In the genomic region with DNA sequence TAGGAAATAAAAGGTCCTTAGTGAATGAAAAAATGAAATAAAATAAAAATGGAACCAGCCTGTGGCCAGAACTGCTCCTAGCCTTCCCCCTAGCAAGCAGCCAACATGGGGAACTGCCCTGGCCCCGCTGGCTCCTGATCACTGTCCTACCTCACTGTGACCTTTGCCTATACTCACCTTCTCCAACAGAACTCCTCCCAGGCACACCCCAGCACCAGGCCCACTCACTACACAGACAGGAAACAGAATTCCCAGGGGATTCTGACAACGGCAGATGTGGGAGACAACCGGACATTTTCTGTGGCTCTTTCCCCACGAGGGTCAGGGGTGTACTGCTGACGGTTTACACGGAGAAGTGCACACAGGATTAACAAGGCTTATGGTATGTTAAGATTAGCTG, we compare ENCODE assay signal across 14 mouse cellular contexts. TPM values are rescaled to one million over a fixed set of nuclear protein-coding genes. Genes with fewer than 3 reads are reported as not detected.
DNase-seq lines count a peak whose midpoint lies in the region; ATAC-seq and TF ChIP-seq lines count a peak whose summit lies in the region.
"Had no signal": no experiment of that assay in that cellular context is flagged by ENCODE, and none has a peak within 500 bp of the region (broad histone marks: within the 10 kb centered on the region; RNA-seq: fewer than 3 reads in every experiment).

No protein-coding gene starts in this region.

- no peak for DNase-seq in forebrain, embryonic 10.5 days (ENCODE audit: extremely low spot score, low spot score)
- peak; percentile 38 to 41 for DNase-seq in kidney, postnatal 36 days
- no peak for DNase-seq in kidney, adult 9 months
- DNase-seq in limb, embryonic 10.5 days (ENCODE audit: low spot score) = no peak
- no peak for DNase-seq in left cerebral cortex, adult 11 months (ENCODE audit: low spot score)
- DNase-seq in layer of hippocampus, adult 9-11 months = no peak
- DNase-seq: cerebellum, adult 11 months; heart, adult 2 months; kidney, adult 11 months; left cerebral cortex, postnatal 4 days had no signal

- H3K27ac ChIP-seq in forebrain, embryonic 10.5 days = peak overlapping the region; percentile 45; the same call in 1 of the 2 replicates
- no peak overlapping the region for H3K27ac ChIP-seq in forebrain, embryonic 12.5 days
- H3K27ac ChIP-seq in limb, embryonic 10.5 days = peak overlapping the region; percentile 56; the same call in 1 of the 2 replicates
- H3K27ac ChIP-seq: liver, embryonic 15.5 days had no signal

- WGBS in forebrain, embryonic 10.5 days = 79% methylated on average over 6 of the region's 6 CpGs
- 73% methylated on average over 6 of the region's 6 CpGs for WGBS in forebrain, embryonic 12.5 days
- 85% methylated on average over 6 of the region's 6 CpGs for WGBS in limb, embryonic 10.5 days

- no peak overlapping the region for H3K4me2 ChIP-seq in forebrain, embryonic 12.5 days
- H3K4me2 ChIP-seq: liver, embryonic 15.5 days had no signal

- peaks cover 31% of the 10 kb centered on the region for H3K27me3 ChIP-seq in forebrain, embryonic 10.5 days (ENCODE audit: poor library complexity, severe bottlenecking)
- peaks cover 16% of the 10 kb centered on the region; the same call in 1 of the 2 replicates for H3K27me3 ChIP-seq in forebrain, embryonic 12.5 days
- H3K27me3 ChIP-seq in E14TG2a.4 (ENCODE audit: insufficient read depth, low read length) = no peaks in the 10 kb centered on the region
- peaks cover 31% of the 10 kb centered on the region for H3K27me3 ChIP-seq in limb, embryonic 10.5 days (ENCODE audit: low read depth, poor library complexity, severe bottlenecking)
- H3K27me3 ChIP-seq: liver, embryonic 15.5 days had no signal

- no peak for TF ChIP-seq CTCF in E14TG2a.4 (conservative IDR thresholded peaks at IDR 0.05; ENCODE audit: low read length)

- peaks cover 19% of the 10 kb centered on the region for H3K36me3 ChIP-seq in forebrain, embryonic 10.5 days (replicated peaks)
- H3K36me3 ChIP-seq in forebrain, embryonic 12.5 days (replicated peaks) = no peaks in the 10 kb centered on the region
- peaks cover 28% of the 10 kb centered on the region for H3K36me3 ChIP-seq in E14TG2a.4 (ENCODE audit: insufficient read depth, low read length)
- no peaks in the 10 kb centered on the region for H3K36me3 ChIP-seq in limb, embryonic 10.5 days

- H3K4me3 ChIP-seq in forebrain, embryonic 10.5 days = no peak overlapping the region
- no peak overlapping the region for H3K4me3 ChIP-seq in forebrain, embryonic 12.5 days (replicated peaks)
- H3K4me3 ChIP-seq in E14TG2a.4 (replicated peaks; ENCODE audit: low read length) = peak overlapping the region; percentile 90
- no peak overlapping the region for H3K4me3 ChIP-seq in limb, embryonic 10.5 days
- H3K4me3 ChIP-seq: heart, adult 2 months; liver, embryonic 15.5 days had no signal

- ATAC-seq in forebrain, embryonic 12.5 days (ENCODE audit: low FRiP score) = no peak
- ATAC-seq: forebrain, embryonic 14.5 days had no signal

- H3K4me1 ChIP-seq in forebrain, embryonic 10.5 days = peaks cover 76% of the 10 kb centered on the region
- peaks cover 41% of the 10 kb centered on the region for H3K4me1 ChIP-seq in forebrain, embryonic 12.5 days
- peaks cover 95% of the 10 kb centered on the region for H3K4me1 ChIP-seq in E14TG2a.4 (replicated peaks; ENCODE audit: low read depth, low read length)
- H3K4me1 ChIP-seq in limb, embryonic 10.5 days = peaks cover 47% of the 10 kb centered on the region

- H3K9ac ChIP-seq in forebrain, embryonic 12.5 days = no peak overlapping the region
- H3K9ac ChIP-seq: liver, embryonic 15.5 days had no signal

- H3K9me3 ChIP-seq in forebrain, embryonic 10.5 days = no peaks in the 10 kb centered on the region
- H3K9me3 ChIP-seq in forebrain, embryonic 12.5 days = no peaks in the 10 kb centered on the region
- H3K9me3 ChIP-seq in E14TG2a.4 (ENCODE audit: low read length) = no peaks in the 10 kb centered on the region
- no peaks in the 10 kb centered on the region for H3K9me3 ChIP-seq in limb, embryonic 10.5 days (replicated peaks)
- H3K9me3 ChIP-seq: liver, embryonic 15.5 days had no signal

RNA-seq across cellular contexts. Expression of gene Ezr, which starts 5.5 kb away (rescaled TPM):
- polyA plus RNA-seq in forebrain, embryonic 10.5 days (2016; fragmentation: Nextera tagmentation; extraction: Ambion mirVana) = 103 and 116 TPM in 2 replicates
- 115 and 122 TPM in 2 replicates for polyA plus RNA-seq in forebrain, embryonic 12.5 days (2016; fragmentation: Nextera tagmentation; extraction: Ambion mirVana)
- 24.8 and 26.2 TPM in 2 replicates for polyA plus RNA-seq in limb, embryonic 10.5 days (2016; fragmentation: Nextera tagmentation; extraction: Ambion mirVana)

Comparison
In these comparisons a context has a peak if more than half of its experiments do, and no peak if none do; other contexts are left out.
1. DNase-seq: peak in kidney, postnatal 36 days (2 of 2); none in forebrain, embryonic 10.5 days (single experiment), kidney, adult 9 months (single experiment), limb, embryonic 10.5 days (single experiment), left cerebral cortex, adult 11 months (single experiment) and layer of hippocampus, adult 9-11 months (single experiment).